Mouse (Mus musculus) heart, embryonic 16.5 days (tissue): ENCODE data around the gene Tmem270. TPM values are rescaled to one million over a fixed set of nuclear protein-coding genes. Genes with fewer than 3 reads are reported as not detected.

Source experiments
- ATAC-seq: fragments of 200-750 bp; cut with Nextera tagmentation; replicated peaks from 2 replicates; pipeline ENCODE4 v1.8.0; 2017; ENCODE audit warnings: moderate number of reproducible peaks; ENCODE audit not compliant: insufficient read depth, low FRiP score; ENCODE audit errors: extremely low read depth
- H3K27ac ChIP-seq: fragments of 300-500 bp; sonication (generic); 2 replicates; pipeline ENCODE4 v1.5.1; 2014; ENCODE audit warnings: mild to moderate bottlenecking, low read length, control low read depth, moderate library complexity
- H3K27me3 ChIP-seq: fragments of 300-500 bp; sonication (generic); 2 replicates; pipeline ENCODE4 v1.6.1; 2014; ENCODE audit warnings: low read length, mixed read lengths; ENCODE audit not compliant: control insufficient read depth, insufficient read depth
- H3K36me3 ChIP-seq: fragments of 300-500 bp; sonication (generic); 2 replicates; pipeline ENCODE4 v1.6.1; 2014; ENCODE audit not compliant: control insufficient read depth, insufficient read depth
- H3K4me1 ChIP-seq: fragments of 300-500 bp; sonication (generic); 2 replicates; pipeline ENCODE4 v1.6.1; 2014; ENCODE audit warnings: low read length, mixed read lengths; ENCODE audit not compliant: control insufficient read depth, insufficient read depth
- H3K4me2 ChIP-seq: fragments of 300-500 bp; sonication (generic); 2 replicates; pipeline ENCODE4 v1.6.1; 2014; ENCODE audit warnings: low read depth, mild to moderate bottlenecking, control low read depth, low read length
- H3K4me3 ChIP-seq: fragments of 300-500 bp; sonication (generic); 2 replicates; pipeline ENCODE4 v1.5.1; 2014; ENCODE audit warnings: mild to moderate bottlenecking, control low read depth, low read length
- H3K9ac ChIP-seq: fragments of 300-500 bp; sonication (generic); 2 replicates; pipeline ENCODE4 v1.6.1; 2014; ENCODE audit warnings: low read length, control low read depth
- H3K9me3 ChIP-seq: fragments of 300-500 bp; sonication (generic); replicated peaks from 2 replicates; pipeline ENCODE4 v1.6.1; 2016; ENCODE audit warnings: low read length; ENCODE audit not compliant: control insufficient read depth
- WGBS: fragments of 180-500 bp; shearing (Covaris S2); extraction: QIAGEN DNeasy Blood & Tissue Kit; methylation state at CpG from one replicate; pipeline ENCODE4 v1.1.7; 2014; 5-methylcytosine and 5-hydroxymethylcytosine counted together
- polyA plus RNA-seq: library from polyadenylated mRNA; unstranded; fragments of >200 nt; fragmentation: Nextera tagmentation; extraction: Ambion mirVana; gene quantifications from 2 replicates; pipeline ENCODE4 v1.2.1, GENCODE M21; 2015

Tmem270 gene
- polyA plus RNA-seq, 1 experiment from 2014 or later: not detected

DNA sequence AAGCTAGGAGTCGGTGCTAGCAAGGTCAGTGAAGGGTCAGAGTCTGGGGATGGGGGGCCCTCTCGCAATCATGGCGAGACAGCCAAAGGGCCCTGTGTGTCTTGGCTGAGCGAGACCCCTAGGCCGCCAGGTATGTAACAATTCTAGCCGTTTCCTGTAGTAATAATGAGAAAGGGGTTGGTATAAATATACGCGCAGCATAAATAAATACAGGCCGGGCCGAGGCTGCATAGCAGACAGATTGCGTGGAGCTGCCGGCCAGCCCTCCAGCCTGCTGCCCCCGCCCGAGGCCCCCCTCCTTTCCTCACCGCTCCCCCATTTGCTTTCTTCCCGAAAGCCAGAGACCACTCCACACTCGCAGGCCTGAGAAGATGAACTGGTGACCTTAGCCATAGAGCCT, 8.9 kb downstream of the Tmem270 start:
- Histone ChIP-seq H3K36me3 (no peaks in the 10 kb centered on the region), H3K4me3 (no peak overlapping the region), H3K9me3 (0 out of 2 replicates have a peak, but pooled peaks cover 2% of the 10 kb centered on the region), H3K9ac (no peak overlapping the region), H3K4me1 (no peaks in the 10 kb centered on the region), H3K27me3 (no peaks in the 10 kb centered on the region; the same call in 1 of the 2 replicates), H3K27ac (no peak overlapping the region), H3K4me2 (no peak overlapping the region)
- WGBS: 67% methylated on average over 17 of the region's 17 CpGs
- no peak for ATAC-seq

DNA sequence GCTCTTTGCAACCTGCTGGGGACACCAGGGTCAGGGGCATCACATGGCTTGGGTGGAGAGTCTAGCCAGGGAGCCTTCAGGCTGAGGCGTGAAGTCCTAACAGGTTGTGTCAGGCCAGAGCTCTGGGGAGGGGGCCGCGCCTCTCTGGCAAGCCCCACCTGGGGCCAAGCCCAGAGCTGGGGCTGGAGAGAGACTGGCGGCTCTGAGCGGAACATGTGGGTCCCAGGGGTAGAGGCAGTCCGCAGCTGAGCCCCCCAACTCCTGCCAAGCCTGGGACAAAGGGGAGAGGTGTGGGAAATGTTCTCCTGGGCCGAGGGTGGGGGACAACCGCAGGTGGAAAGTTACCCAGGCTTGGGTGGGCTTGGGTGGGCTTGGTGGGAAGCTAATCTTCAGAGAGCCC, 9.6 kb downstream of the Tmem270 start:
- ATAC-seq: no peak
- Histone ChIP-seq H3K36me3 (no peaks in the 10 kb centered on the region), H3K27ac (no peak overlapping the region), H3K9me3 (0 out of 2 replicates have a peak, but pooled peaks cover 2% of the 10 kb centered on the region), H3K9ac (no peak overlapping the region), H3K4me3 (no peak overlapping the region), H3K27me3 (no peaks in the 10 kb centered on the region), H3K4me2 (no peak overlapping the region), H3K4me1 (no peaks in the 10 kb centered on the region)
- 82% methylated on average over 8 of the region's 8 CpGs for WGBS

DNA sequence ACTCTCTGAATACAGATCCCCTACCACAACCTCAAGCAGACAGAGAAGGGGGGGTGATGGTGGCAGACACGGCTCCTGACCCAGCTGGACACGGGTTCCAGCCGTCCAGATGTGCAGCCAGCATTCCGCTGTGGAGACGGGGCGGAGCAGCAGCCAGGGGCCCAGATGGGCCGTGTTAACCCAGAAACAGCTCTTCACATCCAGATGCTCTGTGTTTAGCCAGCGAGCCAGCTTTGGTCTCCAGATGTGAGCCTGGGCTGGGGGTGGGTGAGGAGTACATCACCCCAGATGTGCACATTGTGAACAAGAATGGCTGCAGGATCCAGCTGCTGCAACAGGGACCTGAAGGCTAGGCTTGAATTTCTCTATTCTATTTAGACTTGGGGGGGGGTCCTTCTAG, 11.2 kb downstream of the Tmem270 start:
- Histone ChIP-seq H3K9ac (no peak overlapping the region), H3K4me3 (no peak overlapping the region), H3K27ac (no peak overlapping the region), H3K4me1 (no peaks in the 10 kb centered on the region), H3K27me3 (no peaks in the 10 kb centered on the region), H3K4me2 (no peak overlapping the region), H3K9me3 (0 out of 2 replicates have a peak, but pooled peaks cover 2% of the 10 kb centered on the region), H3K36me3 (no peaks in the 10 kb centered on the region)
- 60% methylated on average over 8 of the region's 8 CpGs for WGBS
- 0 out of 2 replicates have a peak, but pooled peaks have one; percentile 8 for ATAC-seq

DNA sequence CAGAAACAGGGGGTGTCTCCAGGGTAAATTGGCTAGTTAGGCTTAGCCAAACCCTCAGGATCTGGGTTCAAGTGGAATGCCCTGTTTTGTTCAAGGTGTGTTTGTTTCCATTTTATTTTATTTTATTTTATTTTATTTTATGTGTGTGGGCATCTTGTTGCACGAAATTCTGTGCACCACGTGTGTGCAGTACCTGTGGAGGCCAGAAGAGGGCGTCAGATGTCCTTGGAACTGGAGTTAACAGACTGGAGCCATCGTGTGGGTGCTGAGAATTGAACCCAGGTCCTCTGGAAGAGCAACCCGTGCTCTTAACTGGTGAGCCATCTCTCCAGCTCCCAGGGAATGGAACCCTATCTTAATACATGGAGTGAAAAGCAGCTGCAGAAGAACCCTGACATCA, 13.8 kb downstream of the Tmem270 start:
- no peak for ATAC-seq
- Histone ChIP-seq H3K9me3 (0 out of 2 replicates have a peak, but pooled peaks cover 2% of the 10 kb centered on the region), H3K4me3 (no peak overlapping the region), H3K27me3 (no peaks in the 10 kb centered on the region), H3K27ac (no peak overlapping the region), H3K4me2 (no peak overlapping the region), H3K9ac (no peak overlapping the region), H3K4me1 (0 out of 2 replicates have a peak, but pooled peaks cover 3% of the 10 kb centered on the region), H3K36me3 (no peaks in the 10 kb centered on the region)
- WGBS: 86% methylated on average over 5 of the region's 5 CpGs

- peak; percentile 28; the same call in 1 of the 2 replicates for ATAC-seq
Measured at GRCm38 (mm10) chr5:134891552-134891951, 15.0 kb downstream of the Tmem270 start.

DNA sequence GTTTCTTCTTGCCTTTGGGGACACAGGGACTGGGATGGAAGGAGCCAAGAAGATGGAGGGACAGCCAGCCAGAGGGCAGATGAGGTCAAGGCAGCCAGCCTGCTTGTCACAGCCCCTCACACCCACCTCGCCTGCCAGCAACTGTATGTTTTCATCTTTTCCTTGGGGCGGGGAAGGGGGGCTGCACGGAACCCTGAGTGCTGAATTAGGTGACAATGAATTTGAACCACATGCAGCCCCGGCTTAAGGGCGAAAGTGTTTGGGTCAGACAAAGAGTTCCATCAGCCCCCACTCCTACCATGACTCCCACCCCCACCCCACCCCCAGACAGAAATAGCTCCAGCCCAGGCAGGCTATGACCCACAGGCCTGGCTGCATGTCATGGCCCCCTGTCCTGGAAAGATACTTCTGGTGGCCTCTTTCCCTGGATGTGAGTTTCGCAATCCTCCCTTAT, 15.9 kb downstream of the Tmem270 start:
- H3K4me1 ChIP-seq: 0 out of 2 replicates have a peak, but pooled peaks cover 3% of the 10 kb centered on the region
- H3K9ac ChIP-seq: no peak overlapping the region
- no peaks in the 10 kb centered on the region for H3K27me3 ChIP-seq
- no peak for ATAC-seq
- no peaks in the 10 kb centered on the region for H3K36me3 ChIP-seq
- H3K27ac ChIP-seq: peak overlapping the region; percentile 72; the same call in 1 of the 2 replicates
- no peak overlapping the region for H3K4me3 ChIP-seq
- 64% methylated on average over 6 of the region's 6 CpGs for WGBS
- 0 out of 2 replicates have a peak, but pooled peaks cover 2% of the 10 kb centered on the region for H3K9me3 ChIP-seq
- H3K4me2 ChIP-seq: no peak overlapping the region

More at GRCm38 (mm10) chr5:134891552-134891951, 15.0 kb downstream of the Tmem270 start:
- H3K4me1 ChIP-seq: 0 out of 2 replicates have a peak, but pooled peaks cover 3% of the 10 kb centered on the region
- no peak overlapping the region for H3K4me3 ChIP-seq
- no peak overlapping the region for H3K4me2 ChIP-seq
- H3K27me3 ChIP-seq: no peaks in the 10 kb centered on the region
- 0 out of 2 replicates have a peak, but pooled peaks cover 2% of the 10 kb centered on the region for H3K9me3 ChIP-seq
- no peak overlapping the region; the same call in 1 of the 2 replicates for H3K9ac ChIP-seq
- peak overlapping the region; percentile 72 for H3K27ac ChIP-seq
- WGBS: 72% methylated on average over 8 of the region's 8 CpGs
- H3K36me3 ChIP-seq: no peaks in the 10 kb centered on the region

- H3K4me2 ChIP-seq: no peak overlapping the region
- 0 out of 2 replicates have a peak, but pooled peaks cover 2% of the 10 kb centered on the region for H3K9me3 ChIP-seq
- no peaks in the 10 kb centered on the region for H3K27me3 ChIP-seq
- H3K4me1 ChIP-seq: 0 out of 2 replicates have a peak, but pooled peaks cover 3% of the 10 kb centered on the region
- H3K4me3 ChIP-seq: no peak overlapping the region
- peak overlapping the region; percentile 80 for H3K27ac ChIP-seq
- no peaks in the 10 kb centered on the region for H3K36me3 ChIP-seq
- H3K9ac ChIP-seq: no peak overlapping the region
- WGBS: 79% methylated on average over 7 of the region's 7 CpGs
- ATAC-seq: no peak
Measured at GRCm38 (mm10) chr5:134888505-134888904, 18.0 kb downstream of the Tmem270 start.

DNA sequence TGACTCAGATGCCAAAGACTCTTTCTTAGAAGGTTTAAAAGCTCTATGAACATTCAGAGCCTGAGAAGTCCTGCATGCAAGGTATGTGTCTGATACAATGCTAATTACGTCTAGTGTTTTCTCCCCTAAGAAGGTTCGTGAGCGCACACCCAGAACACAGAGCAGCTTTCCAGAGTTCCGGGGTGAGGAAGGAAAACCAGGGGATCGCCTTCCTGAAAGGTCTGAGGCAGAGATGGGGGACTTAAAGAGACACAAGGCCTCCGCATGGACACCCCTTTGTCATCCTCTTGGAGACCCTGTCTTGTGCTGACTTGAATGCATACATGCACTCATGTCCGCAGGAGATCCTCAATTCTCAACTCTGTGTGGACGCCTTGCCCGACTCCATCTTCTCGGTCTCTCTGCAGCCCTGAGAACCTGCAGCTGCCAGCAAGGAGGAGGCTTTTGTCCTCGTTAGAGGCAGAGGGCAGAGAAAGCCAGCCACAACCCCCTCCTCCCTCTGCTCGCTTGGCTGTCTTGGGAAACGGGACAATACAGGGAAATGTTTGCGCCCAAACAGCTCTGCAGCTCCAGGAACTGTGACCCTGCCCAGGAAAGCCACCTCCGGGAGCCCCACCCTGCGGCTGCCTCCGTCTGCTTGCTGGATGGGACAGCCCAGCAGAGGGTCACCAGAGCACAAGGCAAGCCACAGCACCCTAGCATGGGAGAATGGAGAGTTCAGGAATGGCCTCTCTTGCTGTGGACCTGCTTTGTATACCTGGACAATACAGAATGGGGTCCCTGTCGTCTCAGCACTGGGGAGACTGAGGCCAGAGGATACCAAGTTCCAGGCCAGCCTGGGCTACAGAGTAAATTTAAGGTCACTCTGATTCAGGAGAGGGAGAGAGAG, 18.8 kb downstream of the Tmem270 start:
- H3K36me3 ChIP-seq: no peaks in the 10 kb centered on the region
- H3K9me3 ChIP-seq: 0 out of 2 replicates have a peak, but pooled peaks cover under 1% of the 10 kb centered on the region
- no peaks in the 10 kb centered on the region for H3K27me3 ChIP-seq
- WGBS: 51% methylated on average over 18 of the region's 18 CpGs
- 0 out of 2 replicates have a peak, but pooled peaks cover 3% of the 10 kb centered on the region for H3K4me1 ChIP-seq
- peak; percentile 70 for ATAC-seq
- H3K4me2 ChIP-seq: no peak overlapping the region
- peak overlapping the region; percentile 80 for H3K27ac ChIP-seq
- H3K9ac ChIP-seq: no peak overlapping the region
- H3K4me3 ChIP-seq: no peak overlapping the region

GRCm38 (mm10) chr5:134883077-134883476, 23.5 kb downstream of the Tmem270 start:
- H3K9me3 ChIP-seq: peaks cover 8% of the 10 kb centered on the region
- H3K36me3 ChIP-seq: no peaks in the 10 kb centered on the region
- no peak overlapping the region for H3K4me2 ChIP-seq
- ATAC-seq: no peak
- H3K9ac ChIP-seq: no peak overlapping the region
- no peaks in the 10 kb centered on the region for H3K4me1 ChIP-seq
- no peaks in the 10 kb centered on the region for H3K27me3 ChIP-seq
- H3K27ac ChIP-seq: no peak overlapping the region
- 52% methylated on average over 3 of the region's 3 CpGs for WGBS
- no peak overlapping the region for H3K4me3 ChIP-seq
